Mouse (Mus musculus) left cerebral cortex, adult 2 months (tissue): ENCODE measurements around the gene Chd9. TPM values are rescaled to one million over a fixed set of nuclear protein-coding genes. Genes with fewer than 3 reads are reported as not detected.

Experiments used
- DNase-seq, 2 experiments: peaks; one replicate each; pipeline ENCODE4 v3.0.0; 2021 to 2022; ENCODE audit warnings: low spot score in 2 of 2, mixed read lengths in 1 of 2; ENCODE audit errors: extremely low spot score in 1 of 2
- H3K27ac ChIP-seq: fragments of 200-600 bp; 2 replicates; pipeline ENCODE4 v1.8.1; 2022
- H3K4me3 ChIP-seq: fragments of 200-600 bp; 2 replicates; pipeline ENCODE4 v1.8.1; 2022
- CTCF ChIP-seq: fragments of 200-600 bp; IDR thresholded peaks from 2 replicates; pipeline ENCODE4 v1.8.1; 2022; ENCODE audit warnings: antibody characterized with exemption, mild to moderate bottlenecking, moderate library complexity
- intact Hi-C: fragments of 180-260 bp; cut with DNase I; formaldehyde crosslinking; loops from one replicate; pipeline ENCODE4 v1.15.1; 2025
- total RNA-seq, 2 experiments: library from RNA; stranded (reverse); gene quantifications; 2 replicates each; pipeline ENCODE4 v1.2.3; 2021

Gene Chd9
- total RNA-seq, 2 experiments from 2014 or later, result 226 to 228 TPM

- intact Hi-C loops, result no loop called here
- TF ChIP-seq CTCF, result no peak
- no peak for DNase-seq
- Histone ChIP-seq H3K4me3 (no peak overlapping the region), H3K27ac (no peak overlapping the region)
These were observed 13.2 kb downstream of the Chd9 start for GRCm38 (mm10) chr8:90841321-90841720.

GRCm38 (mm10) chr8:90843127-90843526 is 15.0 kb downstream of the Chd9 start:
- TF ChIP-seq CTCF, result no peak
- no peak for DNase-seq
- H3K4me3 ChIP-seq, result no peak overlapping the region
- intact Hi-C loops, result no loop called here
- no peak overlapping the region for H3K27ac ChIP-seq

GRCm38 (mm10) chr8:90844179-90844967 is 16.2 kb downstream of the Chd9 start:
- Histone ChIP-seq H3K27ac (no peak overlapping the region), H3K4me3 (no peak overlapping the region)
- DNase-seq, result no peak
- no peak for TF ChIP-seq CTCF
- intact Hi-C loops, result no loop called here

GRCm38 (mm10) chr8:90847980-90848379 is 19.8 kb downstream of the Chd9 start:
- intact Hi-C loops, result no loop called here
- DNase-seq, result no peak
- H3K27ac ChIP-seq, result no peak overlapping the region
- TF ChIP-seq CTCF, result no peak
- H3K4me3 ChIP-seq, result no peak overlapping the region

- peak overlapping the region; percentile 0; the same call in 1 of the 2 replicates for H3K4me3 ChIP-seq
- H3K27ac ChIP-seq, result peak overlapping the region; percentile 88
- intact Hi-C loops, result no loop called here
- DNase-seq, result peak; percentile 52 to 53
- no peak for TF ChIP-seq CTCF
These were observed 21.4 kb downstream of the Chd9 start for GRCm38 (mm10) chr8:90849462-90850050.

GRCm38 (mm10) chr8:90851544-90851943 is 23.4 kb downstream of the Chd9 start:
- intact Hi-C loops, result no loop called here

GRCm38 (mm10) chr8:90853971-90854670 is 26.0 kb downstream of the Chd9 start:
- Histone ChIP-seq H3K27ac (no peak overlapping the region; the same call in 1 of the 2 replicates), H3K4me3 (no peak overlapping the region)
- no peak for DNase-seq
- TF ChIP-seq CTCF, result no peak
- intact Hi-C loops, result no loop called here

More at GRCm38 (mm10) chr8:90851544-90851943, 23.4 kb downstream of the Chd9 start:
- no peak for DNase-seq
- no peak overlapping the region for H3K4me3 ChIP-seq
- no peak overlapping the region for H3K27ac ChIP-seq
- TF ChIP-seq CTCF, result no peak

- TF ChIP-seq CTCF, result no peak
- intact Hi-C loops, result no loop called here
- H3K4me3 ChIP-seq, result no peak overlapping the region
- no peak for DNase-seq
- H3K27ac ChIP-seq, result no peak overlapping the region; the same call in 1 of the 2 replicates
These were observed 26.6 kb downstream of the Chd9 start for GRCm38 (mm10) chr8:90854671-90855161.

- Histone ChIP-seq H3K4me3 (no peak overlapping the region), H3K27ac (no peak overlapping the region)
- no peak for TF ChIP-seq CTCF
- intact Hi-C loops, result no loop called here
- no peak for DNase-seq
These were observed 28.0 kb downstream of the Chd9 start for GRCm38 (mm10) chr8:90856171-90856570.

GRCm38 (mm10) chr8:90856952-90857351 is 28.8 kb downstream of the Chd9 start:
- Histone ChIP-seq H3K27ac (no peak overlapping the region), H3K4me3 (no peak overlapping the region)
- intact Hi-C loops, result no loop called here
- DNase-seq, result no peak
- no peak for TF ChIP-seq CTCF

- intact Hi-C loops, result no loop called here
- H3K27ac ChIP-seq, result no peak overlapping the region
- DNase-seq, result no peak
- H3K4me3 ChIP-seq, result no peak overlapping the region
- no peak for TF ChIP-seq CTCF
These were observed 29.9 kb downstream of the Chd9 start for GRCm38 (mm10) chr8:90858071-90858470.
